Mouse (Mus musculus) MEL (cell line): Measurements from ENCODE around the gene 4430402I18Rik.

Experiments used
- CTCF ChIP-seq, 3 experiments: IDR thresholded peaks in 2 of 3; conservative IDR thresholded peaks in 1 of 3; 2 replicates each; pipeline ENCODE4 v1.5.1; 2011 to 2012; ENCODE audit warnings: low read length in 3 of 3, low read depth in 2 of 3, mild to moderate bottlenecking in 2 of 3, improper control_type of control experiment in 1 of 3, inconsistent platforms in 1 of 3, mixed read lengths in 1 of 3, moderate library complexity in 1 of 3; ENCODE audit not compliant: control insufficient read depth in 1 of 3, insufficient read depth in 1 of 3, poor library complexity in 1 of 3, severe bottlenecking in 1 of 3
- ELF1 ChIP-seq: IDR thresholded peaks from 2 replicates; pipeline ENCODE4 v1.6.1; 2014; ENCODE audit warnings: low read depth, mild to moderate bottlenecking, inconsistent platforms, low read length, improper control_type of control experiment, moderate library complexity
- EP300 ChIP-seq, 2 experiments: IDR thresholded peaks; 2 replicates each; pipeline ENCODE4 v1.6.1; 2011; ENCODE audit warnings: improper control_type of control experiment in 2 of 2, low read length in 2 of 2, low read depth in 1 of 2, mild to moderate bottlenecking in 1 of 2
- HCFC1 ChIP-seq: IDR thresholded peaks from 2 replicates; pipeline ENCODE4 v1.6.1; 2012; ENCODE audit warnings: low read depth, mild to moderate bottlenecking, inconsistent platforms, low read length, improper control_type of control experiment, moderate library complexity
- MAX ChIP-seq: IDR thresholded peaks from 2 replicates; pipeline ENCODE4 v1.6.1; 2011; ENCODE audit warnings: low read length, improper control_type of control experiment
- MAZ ChIP-seq: IDR thresholded peaks from 2 replicates; pipeline ENCODE4 v1.6.1; 2012; ENCODE audit warnings: low read depth, mild to moderate bottlenecking, inconsistent platforms, low read length, improper control_type of control experiment
- MXI1 ChIP-seq: IDR thresholded peaks from 2 replicates; pipeline ENCODE4 v1.6.1; 2011; ENCODE audit warnings: mild to moderate bottlenecking, low read depth, low read length, improper control_type of control experiment
- ZKSCAN1 ChIP-seq: IDR thresholded peaks from 2 replicates; pipeline ENCODE4 v1.6.1; 2012; ENCODE audit warnings: low read depth, mild to moderate bottlenecking, inconsistent platforms, low read length, improper control_type of control experiment, moderate library complexity

- no peak for TF ChIP-seq MAX
- no peak for TF ChIP-seq CTCF (IDR thresholded peaks at IDR 0.05 in 2 of 3, conservative IDR thresholded peaks at IDR 0.05 in 1 of 3; ENCODE audit: control insufficient read depth in 1 of 3, insufficient read depth in 1 of 3, low read depth in 2 of 3, low read length in 3 of 3, poor library complexity in 1 of 3, severe bottlenecking in 1 of 3)
- no peak for TF ChIP-seq MXI1
- no peak for TF ChIP-seq ELF1
- TF ChIP-seq ZKSCAN1: no peak
- TF ChIP-seq EP300 (IDR thresholded peaks at IDR 0.05; ENCODE audit: low read depth in 1 of 2, low read length in 2 of 2): no peak
- no peak for TF ChIP-seq HCFC1
- no peak for TF ChIP-seq MAZ
These were observed 3.1 kb downstream of the 4430402I18Rik start for GRCm38 (mm10) chr19:28964552-28964903.
